Comparison of ENCODE assay signal across 9 mouse cellular contexts in the genomic region with DNA sequence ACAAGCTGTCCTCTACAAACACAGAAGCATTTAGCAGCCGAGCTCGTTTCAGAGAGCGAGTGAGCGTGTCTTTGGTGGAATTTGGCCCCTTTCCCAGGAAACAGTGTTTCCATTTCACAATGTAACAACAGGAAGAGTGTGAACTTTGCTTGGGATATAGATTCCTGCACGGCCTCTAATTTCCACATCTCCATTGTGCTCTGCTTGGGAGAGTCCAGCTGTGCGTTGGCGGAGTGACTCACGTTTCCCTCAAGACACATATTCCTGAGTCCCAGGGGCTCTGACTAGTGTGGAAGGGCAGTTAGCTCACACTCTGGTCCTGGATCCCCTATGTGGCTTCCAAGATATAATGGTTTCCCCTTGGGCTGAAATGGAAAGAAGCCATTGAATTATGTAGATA. TPM values are rescaled to one million over a fixed set of nuclear protein-coding genes. Genes with fewer than 3 reads are reported as not detected.
DNase-seq lines count a peak whose midpoint lies in the region; ATAC-seq lines count a peak whose summit lies in the region.
"Had no signal": no experiment of that assay in that cellular context is flagged by ENCODE, and none has a peak within 500 bp of the region (broad histone marks: within the 10 kb centered on the region; RNA-seq: fewer than 3 reads in every experiment).

No protein-coding gene starts in this region.

- peaks cover 21% of the 10 kb centered on the region for H3K4me1 ChIP-seq in lung, embryonic 15.5 days
- peaks cover 5% of the 10 kb centered on the region; the same call in 1 of the 2 replicates for H3K4me1 ChIP-seq in forebrain, embryonic 12.5 days

- no peak for DNase-seq in frontal cortex, postnatal 36 days (ENCODE audit: low spot score in 2 of 2)
- DNase-seq in brain, adult 2 months (ENCODE audit: low read depth, low spot score): peak; percentile 70
- DNase-seq in heart, postnatal 4 days: peak; percentile 77
- DNase-seq in spleen, postnatal 36 days (ENCODE audit: low spot score in 2 of 2): no peak
- no peak for DNase-seq in thymus, postnatal 25 days

- peak; percentile 64; the same call in 1 of the 2 replicates for ATAC-seq in frontal cortex, adult (ENCODE audit: low TSS enrichment)
- peak; percentile 67 for ATAC-seq in lung, embryonic 15.5 days (ENCODE audit: borderline replicate concordance, extremely low read depth, low FRiP score, low TSS enrichment)
- no peak for ATAC-seq in forebrain, embryonic 12.5 days (ENCODE audit: low FRiP score)
- ATAC-seq: midbrain, embryonic 13.5 days had no signal

- no peaks in the 10 kb centered on the region; the same call in 1 of the 2 replicates for H3K27me3 ChIP-seq in lung, embryonic 15.5 days
- H3K27me3 ChIP-seq in forebrain, embryonic 12.5 days: peaks cover 21% of the 10 kb centered on the region

- 33% methylated on average over 8 of the region's 8 CpGs for WGBS in lung, embryonic 15.5 days
- 70% methylated on average over 8 of the region's 8 CpGs for WGBS in forebrain, embryonic 12.5 days

- no peak overlapping the region for H3K4me3 ChIP-seq in lung, embryonic 15.5 days
- no peak overlapping the region for H3K4me3 ChIP-seq in forebrain, embryonic 12.5 days (replicated peaks)
- H3K4me3 ChIP-seq: midbrain, embryonic 13.5 days had no signal

- peak overlapping the region; percentile 74 for H3K27ac ChIP-seq in lung, embryonic 15.5 days
- H3K27ac ChIP-seq in forebrain, embryonic 12.5 days: no peak overlapping the region
- H3K27ac ChIP-seq: midbrain, embryonic 13.5 days had no signal

- no peaks in the 10 kb centered on the region for H3K9me3 ChIP-seq in lung, embryonic 15.5 days
- no peaks in the 10 kb centered on the region for H3K9me3 ChIP-seq in forebrain, embryonic 12.5 days
- H3K9me3 ChIP-seq: midbrain, embryonic 13.5 days had no signal

- no peak overlapping the region for H3K4me2 ChIP-seq in lung, embryonic 15.5 days
- H3K4me2 ChIP-seq in forebrain, embryonic 12.5 days: no peak overlapping the region
- H3K4me2 ChIP-seq: midbrain, embryonic 13.5 days had no signal

- no peaks in the 10 kb centered on the region for H3K36me3 ChIP-seq in lung, embryonic 15.5 days
- H3K36me3 ChIP-seq in forebrain, embryonic 12.5 days (replicated peaks): no peaks in the 10 kb centered on the region
- H3K36me3 ChIP-seq: midbrain, embryonic 13.5 days had no signal

- H3K9ac ChIP-seq in lung, embryonic 15.5 days: no peak overlapping the region
- H3K9ac ChIP-seq in forebrain, embryonic 12.5 days: no peak overlapping the region
- H3K9ac ChIP-seq: midbrain, embryonic 13.5 days had no signal

RNA-seq across cellular contexts. Expression of a gene that starts 9.2 kb away (rescaled TPM):
- 100 to 1,000 TPM; 479 to 498 TPM for total RNA-seq in heart, postnatal 4 days (2021)
- polyA plus RNA-seq in lung, embryonic 15.5 days (2015; fragmentation: Nextera tagmentation; extraction: Ambion mirVana): 392 and 425 TPM in 2 replicates
- 29.9 and 35.6 TPM in 2 replicates for polyA plus RNA-seq in forebrain, embryonic 12.5 days (2016; fragmentation: Nextera tagmentation; extraction: Ambion mirVana)

RNA-seq across cellular contexts. Expression of a gene that starts 29.4 kb away (rescaled TPM):
- 100 to 1,000 TPM; 112 to 115 TPM for total RNA-seq in heart, postnatal 4 days (2021)
- 36.7 and 37.8 TPM in 2 replicates for polyA plus RNA-seq in lung, embryonic 15.5 days (2015; fragmentation: Nextera tagmentation; extraction: Ambion mirVana)
- 48.9 and 54.9 TPM in 2 replicates for polyA plus RNA-seq in forebrain, embryonic 12.5 days (2016; fragmentation: Nextera tagmentation; extraction: Ambion mirVana)

RNA-seq across cellular contexts. Expression of a gene that starts 40.5 kb away (rescaled TPM):
- total RNA-seq in heart, postnatal 4 days (2021): 100 to 1,000 TPM; 111 to 115 TPM
- 41.2 and 53.4 TPM in 2 replicates for polyA plus RNA-seq in lung, embryonic 15.5 days (2015; fragmentation: Nextera tagmentation; extraction: Ambion mirVana)
- polyA plus RNA-seq in forebrain, embryonic 12.5 days (2016; fragmentation: Nextera tagmentation; extraction: Ambion mirVana): 30.8 and 34.1 TPM in 2 replicates

Comparison
In these comparisons a context has a peak if more than half of its experiments do, and no peak if none do; other contexts are left out.
1. DNase-seq: peak in brain, adult 2 months (single experiment) and heart, postnatal 4 days (single experiment); none in frontal cortex, postnatal 36 days (0 of 2), spleen, postnatal 36 days (0 of 2) and thymus, postnatal 25 days (single experiment).
2. RNA of a gene that starts 9.2 kb away (polyA plus RNA-seq): 392 to 425 TPM in lung, embryonic 15.5 days; 29.9 to 35.6 TPM in forebrain, embryonic 12.5 days; every median in the first group is over 10 times any median in the second.